Mouse (Mus musculus) ES-E14 (cell line): Measurements from ENCODE around the gene Pstpip1.

Source experiments
- CHD2 ChIP-seq: IDR thresholded peaks from 2 replicates; pipeline ENCODE4 v1.6.1; 2014; ENCODE audit warnings: mild to moderate bottlenecking, low read depth, low read length, inconsistent platforms
- HCFC1 ChIP-seq: IDR thresholded peaks from 2 replicates; pipeline ENCODE4 v1.6.1; 2012; ENCODE audit warnings: low read length, inconsistent platforms, borderline replicate concordance; ENCODE audit not compliant: insufficient read depth
- MAFK ChIP-seq: IDR thresholded peaks from 2 replicates; pipeline ENCODE4 v1.6.1; 2014; ENCODE audit warnings: mild to moderate bottlenecking, low read depth, low read length, inconsistent platforms; ENCODE audit not compliant: insufficient read depth
- ZC3H11A ChIP-seq: IDR thresholded peaks from 2 replicates; pipeline ENCODE4 v1.6.1; 2012; ENCODE audit warnings: low read depth, mild to moderate bottlenecking, inconsistent platforms, low read length, borderline replicate concordance
- ZNF384 ChIP-seq: IDR thresholded peaks from 2 replicates; pipeline ENCODE4 v1.6.1; 2012; ENCODE audit warnings: low read depth, low read length, inconsistent platforms

DNA sequence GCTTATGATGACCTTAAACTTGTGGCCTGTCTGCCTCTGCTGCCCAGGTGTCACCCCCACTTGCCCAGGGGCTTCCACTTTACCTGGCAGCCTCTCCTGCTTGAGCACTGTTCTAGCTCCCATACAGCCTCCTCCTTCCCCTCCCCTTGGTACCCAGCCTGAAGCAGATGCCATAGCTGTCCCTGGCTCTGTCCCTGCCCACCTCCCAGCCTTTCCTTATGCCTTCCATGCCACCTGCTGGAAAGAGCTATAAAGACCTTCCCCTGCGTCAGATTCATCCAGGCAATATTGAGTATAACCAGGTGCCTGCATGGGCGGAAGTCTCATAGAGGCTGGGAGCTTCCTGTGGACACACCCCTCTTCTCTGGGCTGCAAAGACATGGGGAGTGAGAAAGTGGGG, 29.9 kb downstream of the Pstpip1 start:
- TF ChIP-seq ZC3H11A, result no peak
- TF ChIP-seq ZNF384, result no peak
- TF ChIP-seq MAFK, result no peak
- no peak for TF ChIP-seq HCFC1
- no peak for TF ChIP-seq CHD2
